Mouse (Mus musculus) ovary, adult 2 months (tissue): ENCODE measurements around the gene Pip4k2b. TPM values are rescaled to one million over a fixed set of nuclear protein-coding genes. Genes with fewer than 3 reads are reported as not detected.

ENCODE experiments used
- polyA plus RNA-seq: library from polyadenylated mRNA; depleted of rRNA; stranded (reverse); fragments of >200 nt; gene quantifications from 2 replicates; pipeline ENCODE4 v1.2.3, GENCODE M21; 2012; rRNA removed

Gene Pip4k2b
- 17.3 and 18.1 TPM in 2 replicates for polyA plus RNA-seq

DNA sequence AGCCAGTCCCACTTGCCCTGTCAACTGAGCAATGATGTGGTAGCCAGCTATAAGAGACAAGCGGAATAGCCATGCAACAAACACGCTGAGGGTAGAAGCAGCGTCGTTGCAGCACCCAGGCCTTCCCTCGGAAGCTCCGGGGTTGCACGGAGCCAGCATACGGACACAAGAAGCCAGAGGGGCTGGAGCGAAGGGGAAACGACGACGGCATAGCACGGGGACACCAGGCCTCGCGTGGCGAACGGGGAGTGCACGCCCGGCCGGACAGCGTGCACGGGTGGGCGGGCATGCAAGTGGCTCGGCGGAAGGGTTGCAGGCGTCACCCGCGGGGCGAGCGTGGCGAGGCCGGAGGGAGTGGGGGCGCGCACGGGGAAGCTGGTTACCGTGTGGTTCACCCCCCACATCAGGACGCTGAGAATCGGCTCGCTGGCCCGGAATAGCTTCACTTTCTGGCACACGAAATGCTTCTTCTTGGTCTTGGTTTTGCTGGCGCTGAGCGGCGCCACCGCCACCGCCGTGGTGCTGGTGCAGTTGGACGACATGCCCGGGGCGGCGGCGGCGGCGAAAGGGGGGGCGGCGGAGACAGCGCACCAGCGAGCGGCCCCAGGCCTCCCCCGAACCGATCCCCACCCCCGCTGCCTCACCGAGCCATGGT, at the start of gene Pip4k2b:
Pip4k2b (minus strand) TSS at position 642 of the 655 bp plus-strand sequence.

DNA sequence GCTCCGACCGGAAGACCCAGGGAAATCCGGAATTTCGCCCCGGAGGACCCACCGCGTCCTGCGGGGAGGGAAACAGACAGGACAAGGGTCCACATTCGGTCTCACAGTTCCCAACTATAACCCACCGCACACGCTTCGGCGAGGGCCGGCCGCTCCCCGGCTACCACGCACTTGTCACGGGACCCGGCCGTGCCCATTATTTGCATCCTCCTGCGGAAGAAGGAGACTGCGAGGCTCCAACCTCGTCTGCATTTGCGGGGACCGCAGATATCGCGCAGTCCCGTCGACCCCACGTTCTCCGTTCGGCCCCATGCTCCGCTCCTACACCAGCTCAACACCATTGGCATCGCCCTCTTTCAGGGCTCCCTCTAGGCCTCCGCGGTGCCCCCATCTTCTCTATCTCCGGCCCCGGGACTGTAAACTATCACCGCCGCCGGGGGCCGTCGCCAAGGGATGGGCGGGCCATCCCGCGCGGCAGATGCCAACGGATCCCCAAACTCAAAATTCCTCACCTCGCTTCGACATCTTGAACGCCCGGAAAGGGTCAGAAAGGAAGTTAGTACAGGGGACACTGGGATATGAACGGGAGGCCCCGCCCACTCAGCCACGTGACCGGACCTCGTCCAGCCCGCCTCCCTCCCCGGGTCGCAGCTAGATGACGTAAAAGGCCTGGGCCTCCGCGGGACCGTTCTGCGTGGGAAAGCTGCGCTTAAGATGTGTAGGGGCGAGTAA, 37.5 kb upstream of the Pip4k2b start, which contains the start of gene Rpl23:
Rpl23 (minus strand) TSS at position 606 of the 732 bp plus-strand sequence.

DNA sequence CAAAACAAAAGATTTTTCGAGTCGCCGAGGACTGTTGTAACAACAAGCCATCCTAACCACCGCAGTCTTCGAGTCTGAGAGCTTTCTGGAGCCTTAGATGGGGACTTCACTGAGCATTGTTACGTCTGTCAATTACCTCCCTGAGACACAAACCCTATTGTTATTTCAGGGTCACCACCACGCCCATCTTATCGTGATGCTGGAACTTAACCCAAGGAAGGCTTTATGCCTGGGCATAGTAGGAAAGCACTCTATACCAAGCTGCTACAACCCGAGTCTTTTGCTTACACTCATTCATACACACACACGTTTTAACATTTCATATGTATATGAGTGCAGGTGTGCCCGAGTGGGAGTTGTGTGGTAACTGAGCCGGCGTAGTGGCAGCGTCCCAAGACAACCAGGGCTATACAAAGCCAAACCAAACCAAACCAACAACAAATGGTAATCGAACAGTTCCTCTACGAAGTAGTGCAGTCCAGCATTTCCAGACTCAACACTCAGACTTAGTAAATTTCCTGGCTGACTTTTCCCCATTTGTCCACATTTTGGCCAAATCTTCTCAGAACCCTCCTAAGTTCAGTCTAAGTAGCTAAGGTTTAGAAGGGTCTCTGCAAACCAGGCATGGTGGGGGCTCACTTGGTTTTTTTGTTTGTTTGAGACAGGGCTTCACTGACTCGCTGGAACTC, 31.4 kb upstream of the Pip4k2b start, which contains the start of gene 1700001P01Rik:
1700001P01Rik (minus strand) TSS at position 111 of the 689 bp plus-strand sequence.

DNA sequence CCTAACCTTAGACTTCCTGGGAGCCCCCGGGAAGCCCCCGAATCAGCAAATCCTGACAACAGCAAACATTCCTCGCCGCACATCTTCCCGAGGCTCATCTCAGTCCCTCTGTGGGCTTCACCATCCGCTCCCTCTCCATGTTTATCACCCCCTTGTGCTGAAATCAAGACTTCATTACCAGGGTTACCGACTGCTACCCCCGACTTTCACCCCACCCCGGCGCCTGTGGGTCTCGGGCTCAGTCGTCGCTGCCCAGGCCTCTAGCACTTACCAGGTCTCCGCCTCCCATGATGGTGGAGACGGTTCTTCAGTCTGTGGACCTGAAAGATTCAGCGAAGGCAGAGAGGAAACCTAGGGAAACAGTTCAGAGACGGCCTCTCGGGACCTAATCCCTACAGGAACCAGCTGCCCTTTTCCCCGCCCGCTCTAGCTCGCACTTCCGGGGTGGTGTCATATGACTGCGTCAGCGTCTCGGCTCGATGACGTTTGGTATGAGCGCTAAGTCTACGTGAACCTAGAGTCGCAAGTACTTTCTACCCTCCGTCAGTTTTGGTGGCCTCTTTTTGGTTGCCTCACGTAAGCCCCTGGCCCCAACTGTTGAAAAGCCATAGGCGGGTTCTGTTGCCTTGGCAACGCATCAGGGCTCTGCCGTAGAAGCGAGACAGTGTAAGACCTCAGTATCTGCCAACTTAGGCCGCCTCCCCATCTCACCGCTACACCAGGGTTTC, 21.8 kb upstream of the Pip4k2b start, which contains the start of gene Cwc25:
Cwc25 (minus strand) TSS at position 403 of the 728 bp plus-strand sequence.

DNA sequence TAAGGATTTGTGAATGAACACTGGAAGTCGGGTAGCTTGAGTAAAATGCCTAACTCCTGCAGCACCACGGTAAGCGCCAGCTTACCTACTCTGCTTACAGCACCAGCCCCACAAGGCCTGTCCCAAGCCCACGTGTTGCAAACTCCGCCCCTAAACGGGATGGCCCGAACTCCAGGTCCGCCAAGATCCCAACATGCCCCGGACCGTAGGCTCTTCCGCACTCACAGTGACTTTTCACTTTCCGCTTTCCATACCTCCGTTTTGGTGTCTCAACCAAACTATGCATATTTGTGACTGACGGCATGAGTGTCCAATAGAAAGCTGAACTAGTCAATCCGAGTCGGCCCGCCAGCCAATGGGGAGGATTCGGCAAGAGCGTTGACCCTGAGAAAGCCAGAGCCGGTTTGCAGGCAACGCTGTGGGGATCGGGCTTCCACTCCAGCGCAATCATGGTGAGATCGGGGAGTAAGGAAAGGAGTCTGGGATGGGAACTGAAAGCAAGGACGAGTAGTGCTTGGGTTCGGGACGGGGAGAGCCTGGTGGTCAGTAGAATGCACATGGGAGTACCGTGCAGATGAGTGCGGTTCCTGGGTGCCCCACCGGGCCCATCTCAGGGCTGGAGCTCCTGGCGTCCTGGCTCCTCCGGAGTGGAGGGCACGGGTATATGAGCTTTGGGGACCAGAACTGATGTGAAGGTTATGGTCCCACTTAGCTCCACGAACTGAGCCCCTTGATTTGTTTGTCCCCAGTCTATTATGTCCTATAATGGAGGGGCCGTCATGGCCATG, 41.3 kb downstream of the Pip4k2b start, which contains the start of gene Psmb3:
Psmb3 (plus strand) TSS at position 361 of the 788 bp plus-strand sequence.

DNA sequence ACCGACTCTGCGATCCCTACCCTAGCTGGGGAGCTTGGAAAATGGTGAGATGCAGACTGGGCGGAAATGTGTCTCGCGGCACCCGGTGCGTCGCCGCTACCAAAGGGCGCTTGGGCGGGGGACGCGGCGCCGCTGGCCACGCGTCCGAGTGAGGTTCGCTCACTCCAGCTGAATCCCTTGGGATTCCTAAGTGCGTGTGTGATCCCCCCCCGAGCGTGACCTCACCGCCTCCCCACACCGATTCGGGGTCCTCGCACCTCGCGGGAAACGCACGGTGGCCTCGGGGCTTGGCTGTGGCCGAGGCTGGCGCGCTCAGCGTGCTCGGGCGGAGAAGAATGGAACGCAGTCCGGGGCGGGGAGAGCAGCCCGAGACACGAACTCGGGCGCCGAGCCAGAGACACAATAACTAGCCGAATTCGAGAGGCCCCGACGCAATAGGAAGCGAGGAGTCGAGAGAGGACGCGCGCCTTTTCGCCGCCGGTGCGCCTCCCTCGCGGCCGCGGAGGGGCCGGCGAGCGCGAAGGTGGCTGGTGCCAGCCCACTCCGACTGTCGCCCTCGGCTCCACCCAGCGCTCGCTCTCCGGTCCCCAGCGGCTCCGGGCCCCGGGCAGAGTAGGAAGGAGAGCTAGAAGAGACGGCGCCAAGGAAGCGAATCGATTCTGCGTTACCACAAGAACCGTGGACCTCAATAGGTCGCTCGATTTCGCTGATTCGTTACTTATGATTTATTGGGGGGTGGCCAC, 44.3 kb downstream of the Pip4k2b start, which contains the start of gene Pcgf2:
Pcgf2 (minus strand) TSS at position 495 of the 743 bp plus-strand sequence.

DNA sequence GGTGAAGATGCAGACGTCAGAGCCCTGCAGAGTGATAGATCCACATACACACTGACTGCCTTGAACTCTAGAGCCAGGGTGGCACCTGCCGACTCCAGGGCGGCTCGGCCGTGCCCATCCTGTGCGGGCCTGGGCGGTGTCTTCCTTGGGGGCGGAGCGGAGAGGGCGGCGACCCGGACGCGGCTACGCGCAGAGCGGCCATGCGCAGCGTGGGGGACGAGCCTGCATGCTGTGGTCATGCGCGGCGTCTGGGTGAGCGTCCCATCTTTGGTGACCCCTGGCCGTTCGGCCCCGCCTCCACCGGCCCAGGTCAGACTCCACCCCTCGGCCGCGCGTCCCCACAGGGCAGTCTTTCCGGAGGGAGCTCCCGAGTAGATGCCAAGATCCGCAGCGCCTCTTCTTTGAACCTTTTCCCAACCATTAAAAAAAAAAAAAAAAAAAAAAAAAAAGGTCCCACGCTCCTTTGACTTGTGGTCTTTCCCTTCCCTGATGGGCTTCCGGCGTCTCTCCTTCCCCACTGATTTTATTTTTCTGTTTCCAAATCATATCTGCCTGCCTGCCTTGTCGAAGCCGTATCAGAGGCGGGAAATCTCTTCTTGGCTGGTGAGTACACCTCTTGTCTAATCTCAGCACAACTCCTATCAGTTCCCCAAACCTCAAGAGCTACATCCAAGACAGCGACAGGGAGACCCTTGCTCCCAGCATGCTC, 58.7 kb downstream of the Pip4k2b start, which contains the start of gene Cisd3:
Cisd3 (plus strand) TSS at position 214 of the 709 bp plus-strand sequence.

Other genes starting within 250 kb of the Pip4k2b start
- 0.10 and 0.15 TPM in 2 replicates for gene 4933428G20Rik, start 244.4 kb downstream of the Pip4k2b start, polyA plus RNA-seq
- gene Srcin1, start 168.5 kb downstream of the Pip4k2b start, polyA plus RNA-seq, result 10.1 and 13.6 TPM in 2 replicates
- gene Epop, start 115.0 kb downstream of the Pip4k2b start, polyA plus RNA-seq, result 3.7 and 7.0 TPM in 2 replicates
- 74.9 and 84.5 TPM in 2 replicates for gene Mllt6, start 81.3 kb downstream of the Pip4k2b start, polyA plus RNA-seq
- gene Cisd3, start 58.9 kb downstream of the Pip4k2b start, polyA plus RNA-seq, result 27.7 and 41.6 TPM in 2 replicates
- 89.5 and 142 TPM in 2 replicates for gene Pcgf2, start 44.2 kb downstream of the Pip4k2b start, polyA plus RNA-seq
- 324 and 437 TPM in 2 replicates for gene Psmb3, start 41.3 kb downstream of the Pip4k2b start, polyA plus RNA-seq
- gene Cwc25, start 21.9 kb upstream of the Pip4k2b start, polyA plus RNA-seq, result 6.5 and 7.4 TPM in 2 replicates
- gene 1700001P01Rik, start 31.2 kb upstream of the Pip4k2b start, polyA plus RNA-seq, result 0.71 TPM in 1 of 2 replicates, not detected in the other
- 41.3 and 61.6 TPM in 2 replicates for gene Rpl23, start 37.7 kb upstream of the Pip4k2b start, polyA plus RNA-seq
- gene Lasp1, start 54.3 kb upstream of the Pip4k2b start, polyA plus RNA-seq, result 108 and 111 TPM in 2 replicates
- gene B230217C12Rik, start 96.1 kb upstream of the Pip4k2b start, polyA plus RNA-seq, result 5.7 and 5.9 TPM in 2 replicates
- 0.19 and 0.24 TPM in 2 replicates for gene Fbxo47, start 139.4 kb upstream of the Pip4k2b start, polyA plus RNA-seq
- gene Plxdc1, start 241.7 kb upstream of the Pip4k2b start, polyA plus RNA-seq, result 10.5 and 11.8 TPM in 2 replicates